Mouse (Mus musculus) lung, embryonic 15.5 days (tissue): ENCODE data around the gene Myadml2. TPM values are rescaled to one million over a fixed set of nuclear protein-coding genes. Genes with fewer than 3 reads are reported as not detected.
A peak's percentile ranks its signal among the peaks of the same experiment; 100 is the strongest.

ENCODE experiments used
- ATAC-seq: fragments of 200-750 bp; cut with Nextera tagmentation; 2 replicates; pipeline ENCODE4 v1.8.0; 2017; ENCODE audit warnings: moderate number of reproducible peaks, borderline replicate concordance; ENCODE audit not compliant: low FRiP score, low TSS enrichment; ENCODE audit errors: extremely low read depth
- H3K27ac ChIP-seq: fragments of 300-500 bp; sonication (generic); 2 replicates; pipeline ENCODE4 v1.5.1; 2015; ENCODE audit warnings: moderate library complexity, mild to moderate bottlenecking, inconsistent platforms
- H3K27me3 ChIP-seq: fragments of 300-500 bp; sonication (generic); 2 replicates; pipeline ENCODE4 v1.6.1; 2015; ENCODE audit warnings: inconsistent platforms
- H3K36me3 ChIP-seq: fragments of 300-500 bp; sonication (generic); 2 replicates; pipeline ENCODE4 v1.6.1; 2015; ENCODE audit warnings: inconsistent platforms
- H3K4me1 ChIP-seq: fragments of 300-500 bp; sonication (generic); 2 replicates; pipeline ENCODE4 v1.6.1; 2015; ENCODE audit warnings: inconsistent platforms
- H3K4me2 ChIP-seq: fragments of 300-500 bp; sonication (generic); 2 replicates; pipeline ENCODE4 v1.6.1; 2015; ENCODE audit warnings: inconsistent platforms, mild to moderate bottlenecking, moderate library complexity
- H3K4me3 ChIP-seq: fragments of 300-500 bp; sonication (generic); 2 replicates; pipeline ENCODE4 v1.5.1; 2015; ENCODE audit warnings: mild to moderate bottlenecking, inconsistent platforms
- H3K9ac ChIP-seq: fragments of 300-500 bp; sonication (generic); 2 replicates; pipeline ENCODE4 v1.6.1; 2015; ENCODE audit warnings: inconsistent platforms
- H3K9me3 ChIP-seq: fragments of 300-500 bp; sonication (generic); 2 replicates; pipeline ENCODE4 v1.6.1; 2016; ENCODE audit warnings: inconsistent platforms
- WGBS: fragments of 180-500 bp; shearing (Covaris S2); methylation state at CpG from one replicate; pipeline ENCODE4 v1.1.7; 2015; 5-methylcytosine and 5-hydroxymethylcytosine counted together
- polyA plus RNA-seq: library from polyadenylated mRNA; unstranded; fragments of >200 nt; fragmentation: Nextera tagmentation; extraction: Ambion mirVana; gene quantifications from 2 replicates; pipeline ENCODE4 v1.2.1, GENCODE M21; 2015

Myadml2 gene
- polyA plus RNA-seq, 1 experiment from 2014 or later = 1.3 TPM

DNA sequence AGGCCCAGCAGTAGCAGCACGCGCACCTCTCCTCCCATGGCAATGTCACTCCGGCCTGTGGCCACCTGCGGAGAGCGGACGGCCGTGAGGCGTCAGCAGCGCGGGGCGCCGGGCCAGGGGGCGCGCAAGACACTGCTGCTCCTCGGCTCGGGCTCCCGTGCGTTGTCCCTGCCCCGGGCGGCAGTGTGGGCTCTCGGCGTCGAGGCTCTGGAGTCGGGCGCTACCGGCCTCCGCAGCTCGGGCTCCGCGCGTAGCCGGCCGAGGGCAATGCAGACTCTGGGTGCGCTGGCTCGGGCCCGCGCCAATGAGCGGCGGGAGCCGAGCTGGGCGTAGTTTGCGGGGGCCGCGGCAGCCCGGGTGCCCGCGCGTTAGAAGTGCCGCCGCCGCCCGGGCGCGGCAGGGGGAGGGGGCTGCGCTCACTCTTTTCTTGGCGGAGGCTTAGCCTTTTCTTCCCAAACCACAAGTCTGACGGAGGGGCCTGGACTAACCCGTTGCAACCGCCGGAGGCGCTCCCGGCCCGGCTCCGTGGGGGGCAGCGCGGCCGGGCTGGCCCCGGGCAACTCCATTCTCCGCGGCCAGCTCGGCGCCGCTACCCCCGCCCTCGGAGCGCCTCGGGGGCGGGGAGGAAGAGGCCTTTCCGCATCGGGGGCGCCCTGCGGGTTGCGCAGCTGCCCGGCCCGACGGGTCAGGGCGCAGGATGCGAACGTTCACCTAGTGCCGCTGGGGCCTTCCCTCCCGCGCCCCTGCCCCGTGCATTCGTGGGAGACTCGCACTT lies 12.5 kb upstream of the Myadml2 start:
- H3K27ac ChIP-seq = no peak overlapping the region
- H3K4me1 ChIP-seq = peaks cover 18% of the 10 kb centered on the region
- H3K4me2 ChIP-seq = peak overlapping the region; percentile 74
- H3K36me3 ChIP-seq = no peaks in the 10 kb centered on the region
- peaks cover 94% of the 10 kb centered on the region for H3K27me3 ChIP-seq
- ATAC-seq = peak; percentile 52
- H3K9me3 ChIP-seq = no peaks in the 10 kb centered on the region
- peak overlapping the region; percentile 48 for H3K4me3 ChIP-seq
- peak overlapping the region; percentile 38 for H3K9ac ChIP-seq
- under 1% methylated on average over 90 of the region's 95 CpGs for WGBS

DNA sequence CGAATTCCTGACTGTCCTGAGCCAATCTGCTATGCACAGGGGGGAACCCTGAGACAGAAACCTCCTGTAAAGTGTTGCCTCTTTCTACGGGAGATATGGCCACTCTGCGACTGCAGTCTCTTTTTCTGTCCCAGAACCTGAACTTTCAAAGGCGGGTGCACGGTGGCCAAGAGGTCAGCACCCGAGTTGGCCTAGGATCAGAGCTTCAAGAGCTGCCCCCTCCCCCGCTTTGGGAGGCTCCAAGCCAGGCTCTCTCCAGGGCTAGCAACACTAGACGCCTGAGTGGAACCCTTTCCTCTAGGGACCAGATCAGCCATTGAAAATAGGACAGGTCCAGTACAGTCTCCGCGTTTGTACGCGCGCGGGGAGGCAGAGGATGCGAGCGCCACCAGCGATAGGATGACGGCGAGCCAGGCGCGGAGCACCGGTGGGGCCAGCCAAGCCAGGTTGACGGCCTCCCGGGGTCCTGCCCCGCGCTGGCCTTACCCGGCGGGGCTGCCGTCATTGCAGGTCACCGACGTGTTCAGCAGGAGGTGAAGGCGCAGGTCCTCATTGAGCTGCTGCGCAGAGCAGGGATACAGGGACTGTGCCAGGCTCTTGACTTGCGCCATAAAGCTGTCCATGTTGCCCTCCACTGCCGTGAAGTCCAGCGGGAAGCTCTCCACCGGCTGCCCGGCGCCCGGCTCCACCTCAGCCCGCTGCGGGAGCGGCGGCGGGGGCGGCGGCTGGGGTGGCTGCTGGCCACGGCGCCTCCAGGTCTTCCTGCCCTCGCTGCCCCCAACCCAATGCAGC lies 11.7 kb upstream of the Myadml2 start:
- Histone ChIP-seq H3K9me3 (no peaks in the 10 kb centered on the region), H3K27ac (no peak overlapping the region), H3K27me3 (peaks cover 86% of the 10 kb centered on the region), H3K4me3 (peak overlapping the region; percentile 48), H3K4me2 (peak overlapping the region; percentile 74), H3K4me1 (peaks cover 18% of the 10 kb centered on the region), H3K9ac (no peak overlapping the region), H3K36me3 (no peaks in the 10 kb centered on the region)
- WGBS = 2% methylated on average over 50 of the region's 50 CpGs
- no peak for ATAC-seq

DNA sequence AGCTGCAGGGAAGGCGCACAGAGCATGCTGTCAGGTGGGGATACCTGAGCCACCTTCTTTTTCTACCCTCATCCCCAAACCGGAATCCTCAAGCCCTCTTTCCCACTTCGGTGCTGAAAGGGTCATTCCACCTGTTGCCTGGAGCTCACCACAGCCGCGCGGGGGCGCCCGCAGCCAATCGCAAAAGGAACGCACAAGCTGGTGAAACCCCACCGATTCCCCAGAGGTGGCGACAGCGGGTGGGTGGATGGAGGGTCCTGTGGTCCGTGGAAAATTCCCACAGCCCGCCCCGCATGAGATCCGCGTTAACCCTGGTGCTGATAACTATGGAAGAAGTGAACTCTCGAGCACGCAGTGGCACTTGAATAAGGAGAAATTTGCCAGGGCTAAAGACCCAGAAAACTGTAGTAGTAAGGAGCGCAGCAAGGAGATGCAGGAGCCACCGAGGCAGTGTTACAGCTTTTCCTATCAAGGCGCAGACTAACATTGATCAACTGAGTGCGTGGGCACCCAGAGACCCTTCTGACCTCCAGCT lies 11.0 kb upstream of the Myadml2 start:
- Histone ChIP-seq H3K27me3 (peaks cover 82% of the 10 kb centered on the region), H3K9me3 (no peaks in the 10 kb centered on the region)

DNA sequence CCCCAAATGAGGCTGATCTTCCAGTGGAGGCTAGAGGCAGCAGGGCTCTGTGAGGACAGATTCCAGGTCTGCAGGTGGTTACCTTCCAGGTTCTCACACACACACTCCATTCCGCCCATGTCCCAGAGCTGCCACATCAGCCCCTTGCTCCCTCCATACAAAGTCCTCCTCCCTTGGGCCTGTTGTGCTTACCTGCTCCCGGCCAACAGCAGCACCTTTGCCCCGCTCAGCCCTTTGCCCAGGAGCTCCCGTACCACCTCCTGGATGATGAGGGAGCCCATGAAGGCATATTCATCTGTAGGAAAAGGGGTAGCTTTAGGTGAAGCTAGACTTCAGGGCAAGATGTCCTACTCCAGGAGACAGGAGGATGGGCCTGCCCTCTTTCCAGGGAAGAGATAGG lies 9.3 kb upstream of the Myadml2 start:
- H3K4me1 ChIP-seq = peaks cover 18% of the 10 kb centered on the region
- no peaks in the 10 kb centered on the region for H3K36me3 ChIP-seq
- H3K9me3 ChIP-seq = no peaks in the 10 kb centered on the region
- no peak overlapping the region for H3K9ac ChIP-seq
- no peak for ATAC-seq
- H3K27ac ChIP-seq = no peak overlapping the region
- no peak overlapping the region for H3K4me2 ChIP-seq
- no peak overlapping the region for H3K4me3 ChIP-seq
- H3K27me3 ChIP-seq = peaks cover 66% of the 10 kb centered on the region
- WGBS = 80% methylated on average over 4 of the region's 4 CpGs

More for the DNA sequence above, 11.0 kb upstream of the Myadml2 start:
- Histone ChIP-seq H3K4me1 (peaks cover 18% of the 10 kb centered on the region), H3K36me3 (no peaks in the 10 kb centered on the region), H3K27ac (no peak overlapping the region), H3K4me3 (no peak overlapping the region), H3K9ac (no peak overlapping the region), H3K4me2 (peak overlapping the region; percentile 74; the same call in 1 of the 2 replicates)
- 4% methylated on average over 24 of the region's 24 CpGs for WGBS
- no peak for ATAC-seq

DNA sequence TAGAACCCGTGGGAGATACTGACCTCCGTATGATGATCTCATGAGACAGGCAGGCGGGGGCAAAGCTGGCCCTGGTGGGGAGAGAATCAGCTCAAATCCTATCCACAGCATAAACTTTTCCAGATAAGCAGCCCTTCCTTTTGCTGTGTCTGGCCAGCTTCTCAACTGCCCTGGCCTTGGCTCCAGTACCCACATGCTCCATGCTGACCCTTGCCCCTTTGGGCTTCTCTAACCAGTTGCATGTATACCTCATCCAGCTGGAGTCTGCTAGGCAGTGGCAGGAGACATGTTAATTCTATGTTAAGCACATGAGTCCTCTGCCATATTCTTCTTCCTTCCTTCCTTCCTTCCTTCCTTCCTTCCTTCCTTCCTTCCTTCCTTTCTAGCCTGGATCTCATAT lies 6.8 kb upstream of the Myadml2 start:
- peaks cover 3% of the 10 kb centered on the region for H3K4me1 ChIP-seq
- H3K36me3 ChIP-seq = no peaks in the 10 kb centered on the region
- H3K4me2 ChIP-seq = no peak overlapping the region
- no peaks in the 10 kb centered on the region for H3K9me3 ChIP-seq
- H3K27me3 ChIP-seq = peaks cover 48% of the 10 kb centered on the region
- H3K4me3 ChIP-seq = no peak overlapping the region
- H3K9ac ChIP-seq = no peak overlapping the region
- no peak overlapping the region for H3K27ac ChIP-seq
- no peak for ATAC-seq
- WGBS = 72% methylated on average over 3 of the region's 3 CpGs

DNA sequence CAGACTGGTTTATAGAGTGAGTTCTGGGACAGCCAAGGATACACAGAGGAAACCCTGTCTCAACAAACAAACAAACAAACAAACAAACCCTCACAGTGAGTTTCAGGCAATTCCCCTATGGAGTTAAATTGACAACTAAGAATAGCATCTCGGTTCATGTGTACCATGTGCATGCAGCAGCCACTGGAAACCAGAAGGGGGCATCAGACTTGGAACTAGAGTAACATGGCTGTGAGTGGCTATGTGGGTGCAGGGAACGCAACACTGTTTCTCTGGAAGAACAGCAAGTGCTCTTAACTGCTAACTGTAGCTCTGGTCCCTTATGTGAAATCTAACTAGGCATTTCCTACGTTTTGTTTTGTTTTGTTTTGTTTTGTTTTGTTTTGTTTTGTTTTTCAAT lies 3.9 kb upstream of the Myadml2 start:
- ATAC-seq = no peak
- Histone ChIP-seq H3K4me2 (no peak overlapping the region), H3K4me3 (no peak overlapping the region), H3K9me3 (no peaks in the 10 kb centered on the region), H3K9ac (no peak overlapping the region), H3K36me3 (no peaks in the 10 kb centered on the region), H3K4me1 (peaks cover 6% of the 10 kb centered on the region), H3K27me3 (peaks cover 38% of the 10 kb centered on the region), H3K27ac (no peak overlapping the region)
- WGBS = 64% methylated on average over 3 of the region's 3 CpGs

DNA sequence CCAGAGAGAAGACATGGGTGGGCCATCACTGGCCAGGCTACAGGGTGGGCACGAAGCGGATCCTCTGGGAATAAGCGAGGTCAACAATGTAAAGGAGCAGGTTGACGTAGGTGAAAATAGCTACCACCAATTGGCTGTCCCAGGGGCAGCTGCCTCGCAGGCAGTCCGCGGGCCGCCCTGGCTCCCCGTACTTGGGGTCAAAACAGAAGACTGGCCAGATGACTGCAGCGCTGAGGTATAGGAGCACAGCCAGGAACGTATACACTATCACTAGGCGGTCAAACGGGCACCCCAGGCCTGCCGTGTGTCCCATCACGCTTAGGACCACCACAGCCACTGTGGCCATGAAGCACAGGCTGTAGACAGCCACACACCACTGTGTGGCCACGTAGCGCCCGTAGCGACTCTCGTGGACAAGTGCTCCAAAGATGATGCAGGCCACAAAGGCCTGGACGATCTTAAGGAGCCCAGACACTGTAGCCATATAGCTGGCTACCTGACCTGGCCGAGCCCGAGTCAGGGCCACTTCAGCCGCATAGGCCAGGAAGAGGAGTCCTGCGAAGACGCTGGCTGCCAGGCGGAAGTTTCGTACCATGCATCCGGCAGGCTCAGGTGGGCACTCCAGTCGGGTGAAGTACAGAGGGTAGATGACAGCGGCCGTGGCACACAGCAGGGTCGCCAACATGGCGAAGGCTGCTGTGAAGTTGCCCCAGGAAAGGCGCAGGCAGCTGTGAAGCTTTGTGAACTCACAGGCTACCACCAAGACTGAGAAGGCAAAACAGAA lies 719 bp downstream of the Myadml2 start:
- Histone ChIP-seq H3K27ac (no peak overlapping the region), H3K36me3 (no peaks in the 10 kb centered on the region), H3K4me3 (peak overlapping the region; percentile 19; the same call in 1 of the 2 replicates), H3K4me1 (peaks cover 22% of the 10 kb centered on the region), H3K9me3 (no peaks in the 10 kb centered on the region), H3K27me3 (peaks cover 35% of the 10 kb centered on the region), H3K4me2 (peak overlapping the region; percentile 45), H3K9ac (no peak overlapping the region; the same call in 1 of the 2 replicates)
- 72% methylated on average over 35 of the region's 35 CpGs for WGBS
- ATAC-seq = no peak

DNA sequence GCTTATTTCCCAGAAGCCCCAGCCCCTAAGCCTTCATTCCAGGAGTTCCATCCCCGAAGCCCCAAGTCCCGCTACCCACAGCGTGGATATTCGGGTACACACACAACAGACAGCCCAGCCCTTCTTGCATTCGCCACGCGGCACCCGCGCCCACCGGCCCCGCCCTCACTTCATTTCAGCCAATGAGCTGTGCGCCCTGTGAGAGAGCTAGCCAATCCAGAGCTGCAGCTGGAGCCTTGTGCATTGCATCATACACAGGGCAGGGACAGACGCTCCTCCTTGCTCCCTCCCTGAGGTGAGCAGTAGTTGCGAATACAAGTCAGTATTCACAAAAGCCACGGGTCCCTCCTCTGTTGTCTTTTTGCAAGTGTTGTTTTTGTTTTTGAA lies 4.4 kb downstream of the Myadml2 start, which contains the start of gene Pycr1:
Gene Pycr1, minus strand, starts transcription at position 169 of the 387 bp plus-strand sequence.
- peaks cover 24% of the 10 kb centered on the region for H3K4me1 ChIP-seq
- WGBS = under 1% methylated on average over 15 of the region's 15 CpGs
- H3K9me3 ChIP-seq = no peaks in the 10 kb centered on the region
- peak within 1 kb of the TSS; percentile 96 for H3K4me2 ChIP-seq
- peaks cover 24% of the 10 kb centered on the region for H3K27me3 ChIP-seq
- no peaks in the 10 kb centered on the region for H3K36me3 ChIP-seq
- ATAC-seq = peak; percentile 100
- peak within 1 kb of the TSS; percentile 55 for H3K4me3 ChIP-seq
- peak within 1 kb of the TSS; percentile 54 for H3K9ac ChIP-seq
- no peak within 1 kb of the TSS for H3K27ac ChIP-seq

DNA sequence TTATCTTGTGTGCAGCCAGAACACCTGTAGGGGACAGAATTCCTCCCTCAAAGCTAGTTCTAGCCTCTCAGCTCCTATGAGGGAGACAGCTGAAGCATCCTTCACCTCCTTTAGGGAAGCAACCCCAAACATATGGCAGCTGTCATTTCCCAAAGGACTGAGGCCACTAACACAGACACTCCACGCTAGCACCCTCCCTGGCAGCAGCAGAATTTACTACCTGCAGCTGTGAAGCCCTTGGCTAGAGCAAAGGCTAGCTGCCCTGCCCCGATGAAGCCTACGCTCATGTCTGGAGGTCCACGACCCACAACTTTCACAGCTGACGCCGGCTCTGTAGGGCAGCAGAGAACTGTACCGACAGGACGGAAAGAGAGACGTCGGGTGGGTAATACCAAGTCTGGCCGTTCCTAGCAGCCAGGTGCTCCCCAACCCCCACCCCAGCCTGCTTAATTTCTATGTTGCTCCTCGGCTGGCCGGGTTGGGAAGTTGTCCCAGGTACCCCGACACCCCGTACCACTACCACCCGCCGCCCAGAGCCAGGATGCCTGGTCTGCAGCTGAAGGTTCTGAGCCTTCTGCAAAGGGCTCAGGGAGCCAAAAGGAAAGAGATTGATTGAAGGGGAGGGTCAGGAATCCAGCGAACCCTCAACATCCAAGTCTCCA lies 4.9 kb downstream of the Myadml2 start:
- Histone ChIP-seq H3K27me3 (peaks cover 21% of the 10 kb centered on the region), H3K27ac (no peak overlapping the region)
- WGBS = 1% methylated on average over 18 of the region's 18 CpGs

DNA sequence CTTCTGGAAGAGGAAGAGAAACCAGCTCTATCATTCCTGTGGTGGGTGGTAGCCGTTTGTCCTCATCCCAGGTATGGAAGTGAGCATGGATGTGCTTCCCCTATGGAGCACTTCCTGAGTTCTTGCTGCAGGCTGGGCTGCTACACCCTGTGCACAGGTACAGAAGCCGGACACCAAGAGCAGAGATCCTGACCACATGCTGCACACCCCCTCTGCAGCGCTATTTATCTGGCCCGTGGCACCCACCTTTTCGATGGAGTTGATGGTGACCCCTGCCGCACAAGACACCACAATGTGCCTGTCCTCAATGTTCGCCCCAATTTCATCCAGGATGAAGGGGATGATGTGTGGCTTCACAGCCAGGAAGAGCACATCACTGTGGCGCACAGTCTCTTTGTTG lies 6.1 kb downstream of the Myadml2 start:
- H3K9me3 ChIP-seq = no peaks in the 10 kb centered on the region
- H3K27ac ChIP-seq = no peak overlapping the region
- H3K36me3 ChIP-seq = no peaks in the 10 kb centered on the region
- H3K4me1 ChIP-seq = peaks cover 17% of the 10 kb centered on the region
- peaks cover 9% of the 10 kb centered on the region; the same call in 1 of the 2 replicates for H3K27me3 ChIP-seq
- 76% methylated on average over 8 of the region's 8 CpGs for WGBS
- ATAC-seq = no peak
- peak overlapping the region; percentile 54; the same call in 1 of the 2 replicates for H3K9ac ChIP-seq
- H3K4me2 ChIP-seq = peak overlapping the region; percentile 96
- H3K4me3 ChIP-seq = no peak overlapping the region

More for the DNA sequence above, 4.9 kb downstream of the Myadml2 start:
- Histone ChIP-seq H3K4me3 (peak overlapping the region; percentile 55), H3K9ac (peak overlapping the region; percentile 54), H3K36me3 (no peaks in the 10 kb centered on the region), H3K9me3 (no peaks in the 10 kb centered on the region), H3K4me2 (peak overlapping the region; percentile 96), H3K4me1 (peaks cover 21% of the 10 kb centered on the region)
- ATAC-seq = peak; percentile 27; the same call in 1 of the 2 replicates

DNA sequence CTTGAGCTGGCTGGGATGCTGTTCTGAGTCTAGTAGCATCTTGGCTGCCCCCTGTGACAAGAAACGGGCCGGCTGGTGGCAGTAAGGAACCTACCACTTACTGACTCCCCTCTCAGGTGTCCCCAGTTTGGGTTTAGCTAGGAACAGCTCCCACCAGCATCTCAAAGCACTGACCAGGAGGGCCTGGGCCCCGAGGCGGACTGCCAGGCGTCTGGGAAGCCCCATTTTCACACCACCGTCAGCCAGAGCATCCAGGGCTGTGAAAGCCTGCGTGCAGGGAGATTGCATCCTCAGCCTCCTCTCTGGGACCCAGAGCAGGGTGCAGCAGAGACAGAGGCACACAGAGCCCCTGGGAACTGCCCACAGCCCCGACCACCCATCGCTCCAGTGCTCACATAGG lies 6.7 kb downstream of the Myadml2 start:
- no peak for ATAC-seq
- Histone ChIP-seq H3K27ac (no peak overlapping the region), H3K9ac (no peak overlapping the region), H3K27me3 (peaks cover 8% of the 10 kb centered on the region; the same call in 1 of the 2 replicates), H3K4me1 (peaks cover 17% of the 10 kb centered on the region), H3K4me3 (no peak overlapping the region), H3K36me3 (no peaks in the 10 kb centered on the region), H3K4me2 (no peak overlapping the region), H3K9me3 (no peaks in the 10 kb centered on the region)
- WGBS = 61% methylated on average over 9 of the region's 9 CpGs
